Mouse (Mus musculus) embryonic facial prominence, embryonic 11.5 days (tissue): ENCODE measurements around the gene Inpp5a. TPM values are rescaled to one million over a fixed set of nuclear protein-coding genes. Genes with fewer than 3 reads are reported as not detected.

Experiments
- ATAC-seq: fragments of 200-750 bp; cut with Nextera tagmentation; replicated peaks from 2 replicates; pipeline ENCODE4 v1.8.0; 2017; ENCODE audit warnings: low read depth; ENCODE audit not compliant: insufficient number of reproducible peaks, low FRiP score, low TSS enrichment
- DNase-seq: peaks from one replicate; pipeline ENCODE4 v3.0.0-alpha.2; 2015; ENCODE audit warnings: low spot score
- H3K27ac ChIP-seq: fragments of 300-500 bp; sonication (generic); replicated peaks from 2 replicates; pipeline ENCODE4 v1.5.1; 2014; ENCODE audit warnings: mild to moderate bottlenecking, low read depth, low read length, control low read depth
- H3K27me3 ChIP-seq: fragments of 300-500 bp; sonication (generic); 2 replicates; pipeline ENCODE4 v1.6.1; 2014; ENCODE audit warnings: mild to moderate bottlenecking, low read length, moderate library complexity, mixed read lengths; ENCODE audit not compliant: control insufficient read depth, insufficient read depth
- H3K36me3 ChIP-seq: fragments of 300-500 bp; sonication (generic); replicated peaks from 2 replicates; pipeline ENCODE4 v1.6.1; 2014; ENCODE audit warnings: low read depth, mild to moderate bottlenecking, low read length, moderate library complexity, mixed read lengths; ENCODE audit not compliant: control insufficient read depth, insufficient read depth
- H3K4me1 ChIP-seq: fragments of 300-500 bp; sonication (generic); 2 replicates; pipeline ENCODE4 v1.6.1; 2014; ENCODE audit warnings: low read length, mixed read lengths; ENCODE audit not compliant: control insufficient read depth, insufficient read depth
- H3K4me2 ChIP-seq: fragments of 300-500 bp; sonication (generic); 2 replicates; pipeline ENCODE4 v1.6.1; 2014; ENCODE audit warnings: low read depth, mild to moderate bottlenecking, control low read depth, low read length, moderate library complexity
- H3K4me3 ChIP-seq: fragments of 300-500 bp; sonication (generic); 2 replicates; pipeline ENCODE4 v1.5.1; 2014; ENCODE audit warnings: low read depth, low read length, control low read depth
- H3K9ac ChIP-seq: fragments of 300-500 bp; sonication (generic); replicated peaks from 2 replicates; pipeline ENCODE4 v1.6.1; 2014; ENCODE audit warnings: mild to moderate bottlenecking, control low read depth, low read length
- H3K9me3 ChIP-seq: fragments of 300-500 bp; sonication (generic); replicated peaks from 2 replicates; pipeline ENCODE4 v1.6.1; 2016; ENCODE audit warnings: mild to moderate bottlenecking, low read length, inconsistent platforms, mixed read lengths; ENCODE audit not compliant: control insufficient read depth
- WGBS: fragments of 180-500 bp; shearing (Covaris S2); extraction: QIAGEN DNeasy Blood & Tissue Kit; methylation state at CpG from one replicate; pipeline ENCODE4 v1.1.7; 2014; 5-methylcytosine and 5-hydroxymethylcytosine counted together
- polyA plus RNA-seq: library from polyadenylated mRNA; unstranded; fragments of >200 nt; fragmentation: Nextera tagmentation; extraction: Ambion mirVana; gene quantifications from 2 replicates; pipeline ENCODE4 v1.2.1, GENCODE M21; 2014

Inpp5a gene
- polyA plus RNA-seq, 1 experiment from 2014 or later: 28.4 TPM

GRCm38 (mm10) chr7:139398530-139399021 is 9.7 kb downstream of the Inpp5a start:
- 84% methylated on average over 6 of the region's 6 CpGs for WGBS
- Histone ChIP-seq H3K9ac (no peak overlapping the region), H3K4me2 (no peak overlapping the region), H3K27me3 (no peaks in the 10 kb centered on the region), H3K9me3 (no peaks in the 10 kb centered on the region), H3K4me3 (no peak overlapping the region), H3K27ac (no peak overlapping the region), H3K4me1 (no peaks in the 10 kb centered on the region), H3K36me3 (no peaks in the 10 kb centered on the region)
- DNase-seq (no peak), ATAC-seq (no peak)

- WGBS: 88% methylated on average over 4 of the region's 4 CpGs
- H3K9ac ChIP-seq: no peak overlapping the region
- H3K27ac ChIP-seq: no peak overlapping the region
- no peaks in the 10 kb centered on the region for H3K36me3 ChIP-seq
- no peaks in the 10 kb centered on the region for H3K4me1 ChIP-seq
- H3K27me3 ChIP-seq: no peaks in the 10 kb centered on the region
- no peak overlapping the region for H3K4me3 ChIP-seq
- no peaks in the 10 kb centered on the region for H3K9me3 ChIP-seq
- ATAC-seq (no peak), DNase-seq (no peak)
- H3K4me2 ChIP-seq: no peak overlapping the region
Observed at GRCm38 (mm10) chr7:139399572-139399971, 10.7 kb downstream of the Inpp5a start.

- Histone ChIP-seq H3K4me3 (no peak overlapping the region), H3K27me3 (no peaks in the 10 kb centered on the region), H3K9ac (no peak overlapping the region), H3K4me1 (no peaks in the 10 kb centered on the region), H3K9me3 (no peaks in the 10 kb centered on the region), H3K36me3 (no peaks in the 10 kb centered on the region), H3K4me2 (no peak overlapping the region), H3K27ac (no peak overlapping the region)
- WGBS: 84% methylated on average over 11 of the region's 11 CpGs
- no peak for DNase-seq
- ATAC-seq: no peak
Observed at GRCm38 (mm10) chr7:139399977-139400685, 11.2 kb downstream of the Inpp5a start.

GRCm38 (mm10) chr7:139400926-139401325 is 12.0 kb downstream of the Inpp5a start:
- Histone ChIP-seq H3K9me3 (no peaks in the 10 kb centered on the region), H3K27me3 (no peaks in the 10 kb centered on the region), H3K4me1 (no peaks in the 10 kb centered on the region), H3K4me2 (no peak overlapping the region), H3K36me3 (no peaks in the 10 kb centered on the region), H3K27ac (no peak overlapping the region), H3K4me3 (no peak overlapping the region), H3K9ac (no peak overlapping the region)
- no peak for ATAC-seq
- no peak for DNase-seq
- WGBS: 94% methylated on average over 3 of the region's 3 CpGs

- ATAC-seq (no peak), DNase-seq (no peak)
- Histone ChIP-seq H3K4me1 (no peaks in the 10 kb centered on the region), H3K27ac (no peak overlapping the region), H3K9ac (no peak overlapping the region), H3K9me3 (no peaks in the 10 kb centered on the region), H3K36me3 (no peaks in the 10 kb centered on the region), H3K27me3 (no peaks in the 10 kb centered on the region), H3K4me2 (no peak overlapping the region), H3K4me3 (no peak overlapping the region)
- 84% methylated on average over 8 of the region's 8 CpGs for WGBS
Observed at GRCm38 (mm10) chr7:139401791-139402190, 12.9 kb downstream of the Inpp5a start.

- Histone ChIP-seq H3K27ac (no peak overlapping the region), H3K27me3 (no peaks in the 10 kb centered on the region), H3K36me3 (no peaks in the 10 kb centered on the region), H3K4me2 (no peak overlapping the region), H3K4me1 (no peaks in the 10 kb centered on the region), H3K9ac (no peak overlapping the region), H3K9me3 (no peaks in the 10 kb centered on the region), H3K4me3 (no peak overlapping the region)
- DNase-seq (no peak), ATAC-seq (no peak)
- WGBS: 87% methylated on average over 4 of the region's 4 CpGs
Observed at GRCm38 (mm10) chr7:139402721-139403120, 13.8 kb downstream of the Inpp5a start.

- Histone ChIP-seq H3K9ac (no peak overlapping the region), H3K36me3 (no peaks in the 10 kb centered on the region), H3K27me3 (no peaks in the 10 kb centered on the region), H3K4me3 (no peak overlapping the region), H3K9me3 (no peaks in the 10 kb centered on the region), H3K4me1 (no peaks in the 10 kb centered on the region), H3K4me2 (no peak overlapping the region), H3K27ac (no peak overlapping the region)
- DNase-seq (no peak), ATAC-seq (no peak)
- 83% methylated on average over 2 of the region's 2 CpGs for WGBS
Observed at GRCm38 (mm10) chr7:139406581-139406980, 17.7 kb downstream of the Inpp5a start.

GRCm38 (mm10) chr7:139407966-139408365 is 19.1 kb downstream of the Inpp5a start:
- Histone ChIP-seq H3K4me3 (no peak overlapping the region), H3K27me3 (no peaks in the 10 kb centered on the region), H3K4me2 (no peak overlapping the region), H3K36me3 (no peaks in the 10 kb centered on the region), H3K27ac (no peak overlapping the region), H3K4me1 (no peaks in the 10 kb centered on the region), H3K9me3 (no peaks in the 10 kb centered on the region), H3K9ac (no peak overlapping the region)
- ATAC-seq (no peak), DNase-seq (no peak)
